Mouse (Mus musculus) C2C12 (cell line): ENCODE measurements around the gene Ina. TPM values are rescaled to one million over a fixed set of nuclear protein-coding genes. Genes with fewer than 3 reads are reported as not detected.

ENCODE experiments used
- H3K27me3 ChIP-seq: one replicate; pipeline ENCODE4 v1.6.1; 2011; ENCODE audit not compliant: control insufficient read depth, insufficient read depth, insufficient read length
- H3K36me3 ChIP-seq: one replicate; pipeline ENCODE4 v1.6.1; 2011; ENCODE audit not compliant: control insufficient read depth, insufficient read depth
- H3K4me3 ChIP-seq: one replicate; pipeline ENCODE4 v1.5.1; 2011; ENCODE audit warnings: mild to moderate bottlenecking, control low read depth; ENCODE audit not compliant: poor library complexity, insufficient read depth, severe bottlenecking
- H3K79me2 ChIP-seq: one replicate; pipeline ENCODE4 v1.6.1; 2011; ENCODE audit not compliant: control insufficient read depth, insufficient read depth
- H3K79me3 ChIP-seq: one replicate; pipeline ENCODE4 v1.6.1; 2011; ENCODE audit warnings: low read depth, control low read depth
- H3ac ChIP-seq: one replicate; pipeline ENCODE3; 2011; ENCODE audit warnings: low read depth; ENCODE audit not compliant: control insufficient read depth, insufficient read length
- CEBPB ChIP-seq: IDR thresholded peaks from one replicate; pipeline ENCODE4 v1.6.1; 2011; ENCODE audit warnings: low read depth, mild to moderate bottlenecking, control low read depth, moderate library complexity
- CTCF ChIP-seq: IDR thresholded peaks from one replicate; pipeline ENCODE4 v1.5.1; 2011; ENCODE audit not compliant: control insufficient read depth, insufficient read depth, insufficient read length
- FOSL1 ChIP-seq: IDR thresholded peaks from one replicate; pipeline ENCODE4 v1.8.0; 2011; ENCODE audit warnings: mild to moderate bottlenecking, low read length; ENCODE audit not compliant: poor library complexity, insufficient read depth, severe bottlenecking
- MAX ChIP-seq: IDR thresholded peaks from one replicate; pipeline ENCODE4 v1.6.1; 2011; ENCODE audit warnings: mild to moderate bottlenecking, control low read depth
- MYOD1 ChIP-seq: IDR thresholded peaks from one replicate; pipeline ENCODE4 v1.6.1; 2011; ENCODE audit warnings: low read depth; ENCODE audit not compliant: control insufficient read depth, insufficient read length
- MYOG ChIP-seq: IDR thresholded peaks from one replicate; pipeline ENCODE4 v1.6.1; 2011; ENCODE audit not compliant: control insufficient read depth, insufficient read length; ENCODE audit errors: extremely low read depth
- USF1 ChIP-seq: IDR thresholded peaks from one replicate; pipeline ENCODE4 v1.6.1; 2011; ENCODE audit warnings: low read depth, mild to moderate bottlenecking, control low read depth, moderate library complexity
- polyA plus RNA-seq: library from polyadenylated mRNA; unstranded; fragments of >200 nt; fragmentation: generic; extraction: Trizol; gene quantifications from one replicate; pipeline ENCODE4 v1.2.1, GENCODE M21; 2012; ENCODE audit warnings: missing spikeins

Gene Ina
- polyA plus RNA-seq, 1 experiment: not detected

DNA sequence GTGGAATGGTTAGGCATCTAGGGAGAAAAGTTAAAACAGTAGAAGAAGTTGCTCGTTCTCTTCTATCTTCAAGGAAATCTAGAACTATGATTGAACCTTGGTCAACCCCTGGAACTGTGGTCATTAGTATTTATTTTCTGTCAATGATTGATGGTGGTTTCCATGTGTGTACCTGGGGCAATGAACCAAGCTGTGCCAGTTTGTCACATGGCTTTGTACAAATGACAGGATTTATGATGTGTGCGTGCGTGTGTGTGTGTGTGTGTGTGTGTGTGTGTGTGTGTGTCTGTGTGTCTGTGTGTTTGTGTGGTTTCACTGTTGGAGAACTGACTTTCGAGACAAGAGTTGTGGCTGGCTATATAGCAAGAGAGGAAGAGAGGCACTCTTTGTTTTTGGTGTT is 39.0 kb downstream of the Ina start:
- peaks cover 14% of the 10 kb centered on the region for H3K79me2 ChIP-seq
- TF ChIP-seq CTCF (no peak), MAX (no peak), USF1 (no peak), CEBPB (no peak), MYOD1 (no peak), MYOG (no peak), FOSL1 (no peak)
- no peak overlapping the region for H3ac ChIP-seq
- H3K36me3 ChIP-seq: peaks cover 3% of the 10 kb centered on the region
- no peaks in the 10 kb centered on the region for H3K27me3 ChIP-seq
- no peak overlapping the region for H3K4me3 ChIP-seq
- H3K79me3 ChIP-seq: peaks cover 14% of the 10 kb centered on the region

- Histone ChIP-seq H3K4me3 (no peak overlapping the region), H3K27me3 (no peaks in the 10 kb centered on the region), H3K79me3 (no peaks in the 10 kb centered on the region), H3ac (no peak overlapping the region), H3K36me3 (no peaks in the 10 kb centered on the region), H3K79me2 (no peaks in the 10 kb centered on the region)
- no peak for TF ChIP-seq CTCF
- TF ChIP-seq USF1: no peak
- no peak for TF ChIP-seq CEBPB
- no peak for TF ChIP-seq MYOD1
- TF ChIP-seq FOSL1: no peak
- TF ChIP-seq MAX: no peak
- no peak for TF ChIP-seq MYOG
Observed at GRCm38 (mm10) chr19:47057684-47058083, 43.2 kb downstream of the Ina start.

GRCm38 (mm10) chr19:47065860-47066259 is 51.4 kb downstream of the Ina start:
- H3K4me3 ChIP-seq: no peak overlapping the region
- peaks cover 29% of the 10 kb centered on the region for H3K79me2 ChIP-seq
- peaks cover 6% of the 10 kb centered on the region for H3K36me3 ChIP-seq
- peaks cover 10% of the 10 kb centered on the region for H3K79me3 ChIP-seq
- H3K27me3 ChIP-seq: no peaks in the 10 kb centered on the region
- no peak overlapping the region for H3ac ChIP-seq
- no peak for TF ChIP-seq MYOD1
- no peak for TF ChIP-seq CTCF

DNA sequence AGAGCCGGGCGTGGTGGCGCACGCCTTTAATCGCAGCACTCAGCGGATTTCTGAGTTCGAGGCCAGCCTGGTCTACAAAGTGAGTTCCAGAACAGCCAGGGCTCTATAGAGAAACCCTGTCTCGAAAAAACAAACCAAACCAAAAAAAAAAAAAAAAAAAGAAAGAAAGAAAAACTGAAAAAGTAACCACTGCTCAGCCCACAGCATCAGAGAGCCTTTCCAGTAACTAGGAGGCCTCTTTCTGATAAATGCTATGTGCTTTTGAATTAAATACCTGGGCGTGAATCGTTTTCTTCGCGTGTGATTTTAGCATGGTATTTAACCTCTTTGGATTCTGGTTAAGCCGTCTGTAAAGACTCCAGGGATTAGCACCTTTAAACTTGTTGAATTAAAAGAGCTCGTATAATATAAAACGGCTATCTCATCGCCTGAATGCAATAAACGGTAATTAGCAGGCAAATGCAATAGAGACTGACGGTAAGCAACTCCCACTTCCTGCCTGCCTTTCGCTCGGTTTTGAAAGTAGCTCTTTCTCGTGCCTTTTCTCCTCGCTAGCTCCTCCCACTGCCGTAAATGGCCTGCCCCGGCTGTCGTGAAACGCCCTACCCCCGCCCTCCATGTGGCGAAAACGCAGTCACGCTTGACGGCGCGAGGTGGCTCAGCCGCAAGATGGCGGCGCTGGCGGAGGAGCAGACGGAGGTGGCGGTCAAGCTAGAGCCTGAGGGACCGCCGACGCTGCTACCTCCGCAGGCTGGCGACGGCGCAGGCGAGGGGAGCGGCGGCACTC is 52.8 kb downstream of the Ina start, which contains the start of gene Taf5:
TSS of gene Taf5 (plus strand) at position 651 of the 787 bp plus-strand sequence.
- Histone ChIP-seq H3K36me3 (peaks cover 16% of the 10 kb centered on the region), H3K79me2 (peaks cover 36% of the 10 kb centered on the region), H3ac (peak within 1 kb of the TSS; percentile 97), H3K79me3 (peaks cover 10% of the 10 kb centered on the region), H3K4me3 (peak within 1 kb of the TSS; percentile 78), H3K27me3 (no peaks in the 10 kb centered on the region)
- no peak for TF ChIP-seq MYOG
- TF ChIP-seq MAX: peak; percentile 94

GRCm38 (mm10) chr19:47067924-47068611 is 53.6 kb downstream of the Ina start:
- TF ChIP-seq CTCF (no peak), USF1 (no peak), MAX (peak; percentile 31)
- peaks cover 24% of the 10 kb centered on the region for H3K36me3 ChIP-seq
- H3K27me3 ChIP-seq: no peaks in the 10 kb centered on the region
- peaks cover 36% of the 10 kb centered on the region for H3K79me2 ChIP-seq
- H3ac ChIP-seq: peak overlapping the region; percentile 97
- H3K4me3 ChIP-seq: peak overlapping the region; percentile 78
- peaks cover 10% of the 10 kb centered on the region for H3K79me3 ChIP-seq

Other genes starting within 250 kb of the Ina start
- gene Nt5c2, start 455 bp downstream of the Ina start, polyA plus RNA-seq: 18.2 TPM
- 5.5 TPM for gene Pcgf6, start 36.2 kb downstream of the Ina start, polyA plus RNA-seq
- gene Taf5, start 53.0 kb downstream of the Ina start, polyA plus RNA-seq: 3.6 TPM
- gene Usmg5, start 75.9 kb downstream of the Ina start, polyA plus RNA-seq: 1,106 TPM
- 21.0 TPM for gene Pdcd11, start 76.1 kb downstream of the Ina start, polyA plus RNA-seq
- 1.5 TPM for gene Calhm2, start 123.6 kb downstream of the Ina start, polyA plus RNA-seq
- not detected for gene Calhm1, start 129.6 kb downstream of the Ina start, polyA plus RNA-seq
- not detected for gene Calhm3, start 143.1 kb downstream of the Ina start, polyA plus RNA-seq
- 3.7 TPM for gene Neurl1a, start 164.1 kb downstream of the Ina start, polyA plus RNA-seq